Mouse (Mus musculus) monocyte, adult 59 days (primary cell): ENCODE results near the gene Gm10750. TPM values are rescaled to one million over a fixed set of nuclear protein-coding genes. Genes with fewer than 3 reads are reported as not detected.

Experiments used
- total RNA-seq, 2 experiments: library from RNA; stranded (reverse); gene quantifications; one replicate each; pipeline ENCODE4 v1.2.4; 2023

Gene Gm10750
- not detected for total RNA-seq

GRCm38 (mm10) chr2:149017137-149017536, at the start of gene Gm10750:
TSS of gene Gm10750 (minus strand) at chr2:149017237.

GRCm38 (mm10) chr2:149003151-149003550, 13.9 kb downstream of the Gm10750 start, which contains the start of gene Gm1330:
TSS of gene Gm1330 (minus strand) at chr2:149003251.

Other genes starting within 250 kb of the Gm10750 start
- gene Cst11, start 245.7 kb downstream of the Gm10750 start, total RNA-seq, result not detected
- gene 8030411F24Rik, start 235.2 kb downstream of the Gm10750 start, total RNA-seq, result not detected
- gene Cst12, start 227.9 kb downstream of the Gm10750 start, total RNA-seq, result not detected
- not detected for gene Cst8, start 218.5 kb downstream of the Gm10750 start, total RNA-seq
- not detected for gene Cst13, start 197.2 kb downstream of the Gm10750 start, total RNA-seq
- not detected for gene Cst9, start 182.1 kb downstream of the Gm10750 start, total RNA-seq
- gene 9230104L09Rik, start 152.2 kb downstream of the Gm10750 start, total RNA-seq, result not detected
- 1,000 to 10,000 TPM; 2,392 to 2,423 TPM for gene Cst3, start 141.5 kb downstream of the Gm10750 start, total RNA-seq
- not detected for gene Gm1330, start 14.0 kb downstream of the Gm10750 start, total RNA-seq